Mouse (Mus musculus) megakaryocyte, embryonic 14.5 days (primary cell): ENCODE data around the gene Ccnc.

Experiments used
- FLI1 ChIP-seq: IDR thresholded peaks from 2 replicates; pipeline ENCODE4 v1.6.1; 2012; ENCODE audit warnings: low read length, inconsistent platforms, mixed read lengths
- GATA1 ChIP-seq: IDR thresholded peaks from 3 replicates; pipeline ENCODE4 v1.6.1; 2012; ENCODE audit warnings: mixed read lengths, low read length, inconsistent platforms, borderline replicate concordance

- TF ChIP-seq GATA1 (no peak), FLI1 (no peak)
Observed at GRCm38 (mm10) chr4:21679624-21680480, 47.6 kb upstream of the Ccnc start.
